Mouse (Mus musculus) embryonic facial prominence, embryonic 14.5 days (tissue): ENCODE results near the gene Gla. TPM values are rescaled to one million over a fixed set of nuclear protein-coding genes. Genes with fewer than 3 reads are reported as not detected.

Experiments
- ATAC-seq: fragments of 200-750 bp; cut with Nextera tagmentation; 2 replicates; pipeline ENCODE4 v1.8.0; 2017; ENCODE audit warnings: low read depth, moderate number of reproducible peaks, moderate TSS enrichment
- DNase-seq: peaks from one replicate; pipeline ENCODE4 v3.0.0-alpha.2; 2015; ENCODE audit warnings: low spot score
- H3K27ac ChIP-seq: fragments of 300-500 bp; sonication (generic); replicated peaks from 2 replicates; pipeline ENCODE4 v1.5.1; 2014; ENCODE audit warnings: low read depth, mild to moderate bottlenecking, low read length, moderate library complexity
- H3K27me3 ChIP-seq: fragments of 300-500 bp; sonication (generic); replicated peaks from 2 replicates; pipeline ENCODE4 v1.6.1; 2014; ENCODE audit warnings: low read length; ENCODE audit not compliant: control insufficient read depth, insufficient read depth
- H3K36me3 ChIP-seq: fragments of 300-500 bp; sonication (generic); 2 replicates; pipeline ENCODE4 v1.6.1; 2014; ENCODE audit warnings: low read length, mixed read lengths; ENCODE audit not compliant: control insufficient read depth, insufficient read depth
- H3K4me1 ChIP-seq: fragments of 300-500 bp; sonication (generic); 2 replicates; pipeline ENCODE4 v1.6.1; 2014; ENCODE audit warnings: antibody characterized with exemption, low read length; ENCODE audit not compliant: control insufficient read depth, insufficient read depth
- H3K4me2 ChIP-seq: fragments of 300-500 bp; sonication (generic); 2 replicates; pipeline ENCODE4 v1.6.1; 2014; ENCODE audit warnings: low read depth, mild to moderate bottlenecking, low read length, moderate library complexity, mixed read lengths
- H3K4me3 ChIP-seq: fragments of 300-500 bp; sonication (generic); 2 replicates; pipeline ENCODE4 v1.5.1; 2014; ENCODE audit warnings: low read depth, mild to moderate bottlenecking, low read length
- H3K9ac ChIP-seq: fragments of 300-500 bp; sonication (generic); 2 replicates; pipeline ENCODE4 v1.6.1; 2014; ENCODE audit warnings: low read depth, mild to moderate bottlenecking, low read length, moderate library complexity, mixed read lengths
- H3K9me3 ChIP-seq: fragments of 300-500 bp; sonication (generic); 2 replicates; pipeline ENCODE4 v1.6.1; 2016; ENCODE audit warnings: low read length; ENCODE audit not compliant: control insufficient read depth
- WGBS: fragments of 180-500 bp; shearing (Covaris S2); extraction: QIAGEN DNeasy Blood & Tissue Kit; methylation state at CpG from one replicate; pipeline ENCODE4 v1.1.7; 2014; 5-methylcytosine and 5-hydroxymethylcytosine counted together
- polyA plus RNA-seq: library from polyadenylated mRNA; unstranded; fragments of >200 nt; fragmentation: Nextera tagmentation; extraction: Ambion mirVana; gene quantifications from 2 replicates; pipeline ENCODE4 v1.2.1, GENCODE M21; 2014

The Gla gene
- polyA plus RNA-seq, 1 experiment from 2014 or later, result 4.9 TPM

- Histone ChIP-seq H3K9me3 (no peaks in the 10 kb centered on the region), H3K27ac (peak overlapping the region; percentile 93), H3K27me3 (no peaks in the 10 kb centered on the region; the same call in 1 of the 2 replicates), H3K36me3 (0 out of 2 replicates have a peak, but pooled peaks cover 5% of the 10 kb centered on the region), H3K4me2 (peak overlapping the region; percentile 52), H3K9ac (peak overlapping the region; percentile 76), H3K4me3 (peak overlapping the region; percentile 52), H3K4me1 (0 out of 2 replicates have a peak, but pooled peaks cover 4% of the 10 kb centered on the region)
- ATAC-seq, result peak; percentile 82
- peak; percentile 40 for DNase-seq
- 22% methylated on average over 42 of the region's 43 CpGs for WGBS
Measured at GRCm38 (mm10) chrX:134601380-134602120, 625 bp upstream of the Gla start.

- H3K27me3 ChIP-seq, result no peaks in the 10 kb centered on the region; the same call in 1 of the 2 replicates
- H3K9ac ChIP-seq, result peak overlapping the region; percentile 62
- DNase-seq (no peak), ATAC-seq (no peak)
- 25% methylated on average over 10 of the region's 10 CpGs for WGBS
- 0 out of 2 replicates have a peak, but pooled peaks cover 5% of the 10 kb centered on the region for H3K36me3 ChIP-seq
- 0 out of 2 replicates have a peak, but pooled peaks cover 4% of the 10 kb centered on the region for H3K4me1 ChIP-seq
- H3K4me2 ChIP-seq, result peak overlapping the region; percentile 63
- H3K27ac ChIP-seq, result peak overlapping the region; percentile 81; the same call in 1 of the 2 replicates
- H3K4me3 ChIP-seq, result peak overlapping the region; percentile 52
- H3K9me3 ChIP-seq, result no peaks in the 10 kb centered on the region
Measured at GRCm38 (mm10) chrX:134599922-134600565, 881 bp downstream of the Gla start.

- WGBS, result 47% methylated on average over 5 of the region's 5 CpGs
- H3K27me3 ChIP-seq, result no peaks in the 10 kb centered on the region
- H3K4me2 ChIP-seq, result no peak overlapping the region
- DNase-seq (no peak), ATAC-seq (no peak)
- H3K36me3 ChIP-seq, result peaks cover 13% of the 10 kb centered on the region
- no peak overlapping the region for H3K9ac ChIP-seq
- H3K4me3 ChIP-seq, result no peak overlapping the region
- H3K27ac ChIP-seq, result no peak overlapping the region
- no peaks in the 10 kb centered on the region for H3K9me3 ChIP-seq
- H3K4me1 ChIP-seq, result no peaks in the 10 kb centered on the region
Measured at GRCm38 (mm10) chrX:134589836-134590235, 11.1 kb downstream of the Gla start.

GRCm38 (mm10) chrX:134588997-134589396 lies 11.9 kb downstream of the Gla start:
- no peaks in the 10 kb centered on the region for H3K9me3 ChIP-seq
- no peak overlapping the region for H3K4me3 ChIP-seq
- no peak overlapping the region for H3K9ac ChIP-seq
- H3K4me1 ChIP-seq, result no peaks in the 10 kb centered on the region
- H3K36me3 ChIP-seq, result peaks cover 13% of the 10 kb centered on the region
- WGBS, result 83% methylated on average over 3 of the region's 3 CpGs
- H3K27ac ChIP-seq, result no peak overlapping the region
- ATAC-seq, result no peak
- no peaks in the 10 kb centered on the region for H3K27me3 ChIP-seq
- DNase-seq, result no peak
- no peak overlapping the region for H3K4me2 ChIP-seq

- Histone ChIP-seq H3K27ac (no peak overlapping the region), H3K4me3 (no peak overlapping the region), H3K9ac (no peak overlapping the region), H3K36me3 (peaks cover 13% of the 10 kb centered on the region), H3K4me1 (no peaks in the 10 kb centered on the region), H3K9me3 (no peaks in the 10 kb centered on the region), H3K4me2 (no peak overlapping the region), H3K27me3 (no peaks in the 10 kb centered on the region)
- WGBS, result 88% methylated on average over 4 of the region's 4 CpGs
- DNase-seq (no peak), ATAC-seq (no peak)
Measured at GRCm38 (mm10) chrX:134588261-134588660, 12.7 kb downstream of the Gla start.

- peaks cover 13% of the 10 kb centered on the region for H3K36me3 ChIP-seq
- no peaks in the 10 kb centered on the region for H3K9me3 ChIP-seq
- no peak for ATAC-seq
- H3K4me3 ChIP-seq, result peak overlapping the region; percentile 55
- H3K27me3 ChIP-seq, result no peaks in the 10 kb centered on the region
- no peaks in the 10 kb centered on the region for H3K4me1 ChIP-seq
- H3K27ac ChIP-seq, result no peak overlapping the region
- DNase-seq, result no peak
- peak overlapping the region; percentile 81 for H3K9ac ChIP-seq
- 25% methylated on average over 8 of the region's 8 CpGs for WGBS
- H3K4me2 ChIP-seq, result peak overlapping the region; percentile 61
Measured at GRCm38 (mm10) chrX:134586447-134586846, 14.5 kb downstream of the Gla start.

- DNase-seq (peak; percentile 96), ATAC-seq (peak; percentile 98)
- 27% methylated on average over 45 of the region's 45 CpGs for WGBS
- H3K4me2 ChIP-seq, result peak within 1 kb of the TSS; percentile 61
- H3K9me3 ChIP-seq, result no peaks in the 10 kb centered on the region
- peak within 1 kb of the TSS; percentile 81 for H3K9ac ChIP-seq
- H3K36me3 ChIP-seq, result peaks cover 13% of the 10 kb centered on the region
- peak within 1 kb of the TSS; percentile 55 for H3K4me3 ChIP-seq
- H3K4me1 ChIP-seq, result no peaks in the 10 kb centered on the region
- peak within 1 kb of the TSS; percentile 90 for H3K27ac ChIP-seq
- H3K27me3 ChIP-seq, result no peaks in the 10 kb centered on the region
Measured at GRCm38 (mm10) chrX:134585103-134586002, 15.6 kb downstream of the Gla start, which contains the start of gene Rpl36a. TSS of gene Rpl36a (plus strand) at chrX:134585654.
